Mouse (Mus musculus) intestine, postnatal 0 days (tissue): ENCODE data around the gene Sall1. TPM values are rescaled to one million over a fixed set of nuclear protein-coding genes. Genes with fewer than 3 reads are reported as not detected.

Experiments
- ATAC-seq: fragments of 200-750 bp; cut with Nextera tagmentation; 2 replicates; pipeline ENCODE4 v1.8.0; 2017; ENCODE audit warnings: mild to moderate bottlenecking, moderate TSS enrichment, moderate library complexity
- H3K27ac ChIP-seq: fragments of 300-500 bp; sonication (generic); 2 replicates; pipeline ENCODE4 v1.5.1; 2014; ENCODE audit warnings: mild to moderate bottlenecking, low read depth, low read length, moderate library complexity
- H3K27me3 ChIP-seq: fragments of 300-500 bp; sonication (generic); replicated peaks from 2 replicates; pipeline ENCODE4 v1.6.1; 2014; ENCODE audit warnings: low read length, mixed read lengths; ENCODE audit not compliant: control insufficient read depth, insufficient read depth
- H3K36me3 ChIP-seq: fragments of 300-500 bp; sonication (generic); 2 replicates; pipeline ENCODE4 v1.6.1; 2014; ENCODE audit warnings: mild to moderate bottlenecking, moderate library complexity; ENCODE audit not compliant: control insufficient read depth, insufficient read depth
- H3K4me1 ChIP-seq: fragments of 300-500 bp; sonication (generic); replicated peaks from 2 replicates; pipeline ENCODE4 v1.6.1; 2014; ENCODE audit warnings: antibody characterized with exemption, low read length, mixed read lengths; ENCODE audit not compliant: control insufficient read depth, insufficient read depth
- H3K4me2 ChIP-seq: fragments of 300-500 bp; sonication (generic); replicated peaks from 2 replicates; pipeline ENCODE4 v1.6.1; 2014; ENCODE audit warnings: low read depth, mild to moderate bottlenecking, moderate library complexity
- H3K4me3 ChIP-seq: fragments of 300-500 bp; sonication (generic); 2 replicates; pipeline ENCODE4 v1.5.1; 2014; ENCODE audit warnings: low read depth, low read length
- H3K9ac ChIP-seq: fragments of 300-500 bp; sonication (generic); 2 replicates; pipeline ENCODE4 v1.6.1; 2014; ENCODE audit warnings: mild to moderate bottlenecking, low read depth, low read length
- H3K9me3 ChIP-seq: fragments of 300-500 bp; sonication (generic); 2 replicates; pipeline ENCODE4 v1.6.1; 2016; ENCODE audit warnings: mixed run types; ENCODE audit not compliant: control insufficient read depth
- CTCF ChIP-seq: sonication (generic); IDR thresholded peaks from 2 replicates; pipeline ENCODE4 v1.5.1; 2016; ENCODE audit warnings: low read depth, mild to moderate bottlenecking, control low read depth, antibody characterized with exemption, moderate library complexity
- WGBS: fragments of 180-500 bp; shearing (Covaris S2); extraction: QIAGEN DNeasy Blood & Tissue Kit; methylation state at CpG from one replicate; pipeline ENCODE4 v1.1.7; 2014; 5-methylcytosine and 5-hydroxymethylcytosine counted together
- polyA plus RNA-seq: library from polyadenylated mRNA; unstranded; fragments of >200 nt; fragmentation: Nextera tagmentation; extraction: Ambion mirVana; gene quantifications from 2 replicates; pipeline ENCODE4 v1.2.1, GENCODE M21; 2015

Sall1 gene
- polyA plus RNA-seq, 1 experiment from 2014 or later: 0.76 TPM

- no peaks in the 10 kb centered on the region for H3K4me1 ChIP-seq
- no peaks in the 10 kb centered on the region for H3K9me3 ChIP-seq
- H3K36me3 ChIP-seq: no peaks in the 10 kb centered on the region
- H3K4me2 ChIP-seq: peak overlapping the region; percentile 90
- no peak for TF ChIP-seq CTCF
- H3K27ac ChIP-seq: no peak overlapping the region
- H3K4me3 ChIP-seq: peak overlapping the region; percentile 41
- no peak overlapping the region; the same call in 1 of the 2 replicates for H3K9ac ChIP-seq
- ATAC-seq: no peak
- WGBS: under 1% methylated on average over 34 of the region's 34 CpGs
- H3K27me3 ChIP-seq: peaks cover 8% of the 10 kb centered on the region; the same call in 1 of the 2 replicates
Observed at GRCm38 (mm10) chr8:89006426-89006825, 37.5 kb downstream of the Sall1 start.

- WGBS: 53% methylated on average over 11 of the region's 11 CpGs
- ATAC-seq: no peak
- no peak overlapping the region for H3K27ac ChIP-seq
- no peak for TF ChIP-seq CTCF
- H3K36me3 ChIP-seq: no peaks in the 10 kb centered on the region
- H3K27me3 ChIP-seq: peaks cover 8% of the 10 kb centered on the region; the same call in 1 of the 2 replicates
- H3K4me1 ChIP-seq: no peaks in the 10 kb centered on the region
- H3K4me2 ChIP-seq: peak overlapping the region; percentile 90
- peak overlapping the region; percentile 41; the same call in 1 of the 2 replicates for H3K4me3 ChIP-seq
- no peak overlapping the region for H3K9ac ChIP-seq
- no peaks in the 10 kb centered on the region for H3K9me3 ChIP-seq
Observed at GRCm38 (mm10) chr8:89005797-89006196, 38.2 kb downstream of the Sall1 start.

GRCm38 (mm10) chr8:89004041-89004440 is 39.9 kb downstream of the Sall1 start:
- 28% methylated on average over 2 of the region's 2 CpGs for WGBS
- no peak for TF ChIP-seq CTCF

GRCm38 (mm10) chr8:89003336-89003896 is 40.5 kb downstream of the Sall1 start:
- Histone ChIP-seq H3K27ac (no peak overlapping the region), H3K9ac (no peak overlapping the region), H3K27me3 (peaks cover 8% of the 10 kb centered on the region; the same call in 1 of the 2 replicates), H3K4me2 (no peak overlapping the region), H3K4me1 (no peaks in the 10 kb centered on the region), H3K36me3 (no peaks in the 10 kb centered on the region), H3K9me3 (no peaks in the 10 kb centered on the region), H3K4me3 (no peak overlapping the region)
- 62% methylated on average over 8 of the region's 8 CpGs for WGBS
- ATAC-seq: no peak
- TF ChIP-seq CTCF: no peak

More at GRCm38 (mm10) chr8:89004041-89004440, 39.9 kb downstream of the Sall1 start:
- Histone ChIP-seq H3K36me3 (no peaks in the 10 kb centered on the region), H3K27ac (no peak overlapping the region), H3K9ac (no peak overlapping the region), H3K4me2 (no peak overlapping the region), H3K27me3 (peaks cover 8% of the 10 kb centered on the region; the same call in 1 of the 2 replicates), H3K9me3 (no peaks in the 10 kb centered on the region), H3K4me3 (no peak overlapping the region), H3K4me1 (no peaks in the 10 kb centered on the region)
- ATAC-seq: no peak

GRCm38 (mm10) chr8:89002128-89002527 is 41.8 kb downstream of the Sall1 start:
- no peak overlapping the region for H3K9ac ChIP-seq
- no peak overlapping the region for H3K4me3 ChIP-seq
- 54% methylated on average over 2 of the region's 2 CpGs for WGBS
- TF ChIP-seq CTCF: no peak
- no peak overlapping the region for H3K27ac ChIP-seq
- peaks cover 8% of the 10 kb centered on the region; the same call in 1 of the 2 replicates for H3K27me3 ChIP-seq
- H3K36me3 ChIP-seq: no peaks in the 10 kb centered on the region
- no peak for ATAC-seq
- H3K4me2 ChIP-seq: no peak overlapping the region
- H3K4me1 ChIP-seq: no peaks in the 10 kb centered on the region
- H3K9me3 ChIP-seq: no peaks in the 10 kb centered on the region

- no peak overlapping the region for H3K27ac ChIP-seq
Observed at GRCm38 (mm10) chr8:88997276-88997675, 46.7 kb downstream of the Sall1 start.

More at GRCm38 (mm10) chr8:88997276-88997675, 46.7 kb downstream of the Sall1 start:
- H3K4me3 ChIP-seq: no peak overlapping the region
- no peaks in the 10 kb centered on the region for H3K4me1 ChIP-seq
- H3K36me3 ChIP-seq: no peaks in the 10 kb centered on the region
- H3K27me3 ChIP-seq: no peaks in the 10 kb centered on the region
- no peaks in the 10 kb centered on the region for H3K9me3 ChIP-seq
- H3K4me2 ChIP-seq: no peak overlapping the region
- WGBS: 92% methylated on average over 2 of the region's 2 CpGs
- no peak for TF ChIP-seq CTCF
- H3K9ac ChIP-seq: no peak overlapping the region
- no peak for ATAC-seq
